Mouse (Mus musculus) midbrain, embryonic 12.5 days (tissue): ENCODE measurements around the gene Sptb. TPM values are rescaled to one million over a fixed set of nuclear protein-coding genes. Genes with fewer than 3 reads are reported as not detected.

Source experiments
- ATAC-seq: fragments of 200-750 bp; cut with Nextera tagmentation; 2 replicates; pipeline ENCODE4 v1.8.0; 2017; ENCODE audit warnings: low read depth, moderate TSS enrichment, moderate library complexity; ENCODE audit not compliant: low FRiP score
- H3K27ac ChIP-seq: fragments of 300-500 bp; sonication (generic); replicated peaks from 2 replicates; pipeline ENCODE4 v1.5.1; 2016; ENCODE audit warnings: mild to moderate bottlenecking
- H3K27me3 ChIP-seq: fragments of 300-500 bp; sonication (generic); 2 replicates; pipeline ENCODE4 v1.6.1; 2016; ENCODE audit warnings: mild to moderate bottlenecking
- H3K36me3 ChIP-seq: fragments of 300-500 bp; sonication (generic); 2 replicates; pipeline ENCODE4 v1.6.1; 2016
- H3K4me1 ChIP-seq: fragments of 300-500 bp; sonication (generic); 2 replicates; pipeline ENCODE4 v1.6.1; 2016
- H3K4me2 ChIP-seq: fragments of 300-500 bp; sonication (generic); replicated peaks from 2 replicates; pipeline ENCODE4 v1.6.1; 2016; ENCODE audit warnings: mild to moderate bottlenecking, moderate library complexity
- H3K4me3 ChIP-seq: fragments of 300-500 bp; sonication (generic); 2 replicates; pipeline ENCODE4 v1.5.1; 2016; ENCODE audit warnings: mild to moderate bottlenecking
- H3K9ac ChIP-seq: fragments of 300-500 bp; sonication (generic); replicated peaks from 2 replicates; pipeline ENCODE4 v1.6.1; 2016; ENCODE audit warnings: mild to moderate bottlenecking, moderate library complexity
- H3K9me3 ChIP-seq: fragments of 300-500 bp; sonication (generic); 2 replicates; pipeline ENCODE4 v1.6.1; 2016; ENCODE audit warnings: mild to moderate bottlenecking
- WGBS: fragments of 180-500 bp; shearing (Covaris S2); methylation state at CpG from one replicate; pipeline ENCODE4 v1.1.7; 2016; 5-methylcytosine and 5-hydroxymethylcytosine counted together
- polyA plus RNA-seq: library from polyadenylated mRNA; unstranded; fragments of >200 nt; fragmentation: Nextera tagmentation; extraction: Ambion mirVana; gene quantifications from 2 replicates; pipeline ENCODE4 v1.2.1, GENCODE M21; 2016

Gene Sptb
- polyA plus RNA-seq, 1 experiment from 2014 or later = 2.4 TPM

DNA sequence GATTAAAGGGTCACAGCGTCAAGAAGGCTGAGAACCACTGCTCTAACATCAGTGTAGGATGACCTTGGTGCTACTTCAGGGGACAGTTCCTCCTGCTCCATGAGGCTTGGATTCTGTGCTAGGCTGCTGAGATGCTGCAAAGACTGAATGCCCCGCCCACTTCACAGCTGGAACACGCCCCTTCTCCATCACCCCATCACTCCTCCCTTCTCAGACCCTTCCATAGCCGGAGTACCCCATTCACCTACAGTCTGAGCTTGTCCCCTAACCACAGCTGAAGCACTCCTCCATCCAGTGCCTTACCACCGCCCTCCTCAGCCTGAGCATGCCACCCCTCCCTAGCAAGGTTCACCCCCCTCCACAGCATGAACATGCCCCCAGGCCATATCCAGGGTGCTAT, 90.5 kb downstream of the Sptb start:
- 54% methylated on average over 5 of the region's 5 CpGs for WGBS
- ATAC-seq = no peak
- Histone ChIP-seq H3K4me3 (no peak overlapping the region), H3K27ac (no peak overlapping the region), H3K9me3 (no peaks in the 10 kb centered on the region), H3K27me3 (no peaks in the 10 kb centered on the region), H3K4me1 (no peaks in the 10 kb centered on the region), H3K9ac (no peak overlapping the region), H3K4me2 (no peak overlapping the region), H3K36me3 (no peaks in the 10 kb centered on the region)

DNA sequence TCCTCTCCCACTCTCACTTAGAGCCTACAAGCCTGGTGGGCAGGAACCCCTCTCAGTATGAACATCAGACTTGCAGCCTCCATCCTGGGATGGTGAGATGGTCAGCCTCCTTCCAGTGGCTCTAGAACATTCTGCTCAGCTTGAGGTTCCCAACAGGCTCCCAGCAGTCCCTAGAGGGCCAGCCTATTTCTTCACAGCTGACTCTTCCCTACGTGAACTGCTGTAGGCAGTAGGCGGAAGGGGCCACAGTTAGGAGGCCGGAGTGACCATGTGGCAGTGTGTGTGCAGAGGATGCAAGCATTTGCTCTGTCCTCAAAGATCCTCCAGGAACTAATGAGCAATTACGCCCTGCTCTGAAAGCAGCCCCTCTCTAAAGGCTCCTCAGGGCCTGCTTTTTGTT, 92.2 kb downstream of the Sptb start:
- Histone ChIP-seq H3K4me1 (no peaks in the 10 kb centered on the region), H3K9me3 (no peaks in the 10 kb centered on the region), H3K9ac (no peak overlapping the region), H3K36me3 (no peaks in the 10 kb centered on the region), H3K4me2 (no peak overlapping the region), H3K4me3 (no peak overlapping the region), H3K27ac (no peak overlapping the region), H3K27me3 (no peaks in the 10 kb centered on the region)
- WGBS = 78% methylated on average over 4 of the region's 4 CpGs
- no peak for ATAC-seq

DNA sequence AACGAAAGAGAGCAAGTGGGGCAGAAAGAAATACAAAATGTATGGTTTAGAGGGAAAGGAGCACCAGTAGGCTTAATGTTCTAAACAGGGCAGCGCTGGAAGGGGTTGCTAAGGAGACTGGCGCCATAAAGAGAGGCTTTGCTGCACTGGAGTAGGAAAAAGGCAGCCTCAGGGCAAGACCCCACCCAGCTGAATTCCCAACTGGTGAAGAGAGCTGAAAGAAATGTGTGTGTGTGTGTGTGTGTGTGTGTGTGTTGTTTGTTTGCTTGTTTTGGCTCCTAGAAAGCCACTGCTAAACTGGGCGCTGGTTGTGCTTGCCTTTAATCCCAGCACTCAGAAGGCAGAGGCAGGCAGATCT, 94.8 kb downstream of the Sptb start:
- no peaks in the 10 kb centered on the region for H3K27me3 ChIP-seq
- H3K27ac ChIP-seq = no peak overlapping the region
- WGBS = 80% methylated on average over 4 of the region's 4 CpGs
- no peaks in the 10 kb centered on the region for H3K9me3 ChIP-seq
- no peak overlapping the region for H3K4me3 ChIP-seq
- no peaks in the 10 kb centered on the region for H3K36me3 ChIP-seq
- no peak overlapping the region for H3K9ac ChIP-seq
- H3K4me1 ChIP-seq = no peaks in the 10 kb centered on the region
- H3K4me2 ChIP-seq = no peak overlapping the region
- no peak for ATAC-seq

DNA sequence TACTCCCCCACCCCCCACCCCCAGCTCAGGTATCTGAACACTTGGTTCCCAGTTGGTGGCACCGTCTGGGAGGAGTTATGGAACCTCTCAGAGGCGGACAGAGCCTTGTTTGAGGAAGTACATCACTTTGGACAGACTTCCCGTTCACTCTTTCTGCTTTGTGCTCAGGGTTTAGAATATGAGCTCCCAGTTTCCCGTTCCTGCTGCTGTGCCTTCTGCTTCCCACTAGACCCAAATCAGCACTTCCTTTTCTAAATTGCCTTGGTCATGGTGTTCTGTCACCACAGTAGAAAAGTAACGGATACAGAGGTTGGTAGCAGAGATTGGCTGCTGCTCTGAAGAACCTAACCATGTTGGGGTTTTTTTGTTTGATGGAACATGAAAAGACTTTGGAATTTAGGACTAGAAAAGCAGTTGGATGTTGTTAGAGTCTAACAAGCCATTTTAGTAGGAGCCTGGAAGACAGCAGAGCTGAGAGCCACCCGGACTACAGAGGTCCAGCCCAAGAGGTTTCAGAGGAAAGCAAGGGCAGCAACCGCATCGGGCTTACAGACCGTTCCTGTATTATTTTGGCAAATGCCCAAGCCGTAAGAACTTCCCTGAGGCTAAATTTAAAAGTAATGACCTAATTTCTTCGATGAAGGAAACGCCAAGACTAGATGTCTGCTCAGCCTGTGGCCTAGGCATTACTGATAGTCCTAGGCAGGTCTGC, 95.3 kb downstream of the Sptb start:
- Histone ChIP-seq H3K4me3 (no peak overlapping the region), H3K27ac (no peak overlapping the region), H3K4me2 (no peak overlapping the region), H3K9ac (no peak overlapping the region), H3K27me3 (no peaks in the 10 kb centered on the region), H3K4me1 (no peaks in the 10 kb centered on the region), H3K9me3 (no peaks in the 10 kb centered on the region), H3K36me3 (no peaks in the 10 kb centered on the region)
- no peak for ATAC-seq
- 79% methylated on average over 12 of the region's 12 CpGs for WGBS

DNA sequence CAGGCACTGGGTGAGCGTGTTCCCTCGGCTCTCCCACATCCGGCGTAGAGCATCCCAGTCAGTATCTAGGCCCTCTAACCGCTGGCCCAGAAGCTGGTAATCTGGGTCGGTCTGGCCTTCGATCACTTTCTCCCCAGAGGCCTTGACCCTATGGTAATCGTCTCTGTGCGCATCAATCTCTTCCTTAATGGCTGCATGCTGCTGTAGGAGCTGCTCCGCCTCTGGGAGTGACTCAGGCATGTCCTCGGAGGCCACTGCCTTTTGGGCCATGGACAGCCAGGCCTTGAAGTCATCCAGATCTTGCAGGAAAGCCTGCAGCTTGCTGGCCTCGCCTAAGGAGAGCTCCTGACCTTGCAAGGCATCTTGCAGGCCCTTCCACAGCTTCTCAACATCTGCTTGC, 97.7 kb downstream of the Sptb start:
- no peak for ATAC-seq
- H3K27me3 ChIP-seq = no peaks in the 10 kb centered on the region
- no peak overlapping the region for H3K4me2 ChIP-seq
- WGBS = 83% methylated on average over 12 of the region's 12 CpGs
- H3K4me3 ChIP-seq = no peak overlapping the region
- H3K9ac ChIP-seq = no peak overlapping the region
- H3K9me3 ChIP-seq = no peaks in the 10 kb centered on the region
- H3K36me3 ChIP-seq = no peaks in the 10 kb centered on the region
- H3K4me1 ChIP-seq = no peaks in the 10 kb centered on the region
- no peak overlapping the region for H3K27ac ChIP-seq

DNA sequence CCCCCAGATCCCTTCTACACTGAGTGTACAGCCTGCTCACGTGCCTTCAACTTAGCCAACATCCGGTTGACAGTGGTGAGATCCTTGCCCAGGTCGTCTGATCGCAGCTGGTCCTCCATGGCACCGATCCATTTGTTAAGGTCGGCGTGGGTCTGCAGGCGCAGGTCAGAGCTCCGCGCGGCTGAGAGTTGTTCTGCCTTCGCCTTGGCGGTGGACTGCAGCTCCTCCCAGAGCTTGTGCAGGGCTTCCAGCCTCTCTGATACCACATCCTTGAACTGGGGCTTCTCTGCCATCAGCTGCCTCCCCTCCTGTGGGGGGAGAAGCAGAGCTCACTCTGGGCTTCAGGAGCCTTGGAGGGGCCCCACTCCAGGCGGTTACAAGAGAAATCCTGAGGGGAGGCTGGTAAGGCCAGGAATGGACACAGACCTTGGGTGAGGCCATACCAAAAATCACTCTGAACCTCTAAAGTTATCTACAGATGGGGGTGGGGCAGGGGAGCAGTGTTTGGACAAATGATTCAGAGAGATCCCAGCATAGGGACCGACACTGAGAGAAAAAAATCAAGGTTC, 101.3 kb downstream of the Sptb start:
- no peak for ATAC-seq
- no peaks in the 10 kb centered on the region for H3K9me3 ChIP-seq
- no peaks in the 10 kb centered on the region for H3K36me3 ChIP-seq
- H3K9ac ChIP-seq = no peak overlapping the region
- no peaks in the 10 kb centered on the region for H3K27me3 ChIP-seq
- no peak overlapping the region for H3K4me3 ChIP-seq
- 83% methylated on average over 15 of the region's 15 CpGs for WGBS
- H3K27ac ChIP-seq = no peak overlapping the region
- no peaks in the 10 kb centered on the region for H3K4me1 ChIP-seq
- no peak overlapping the region for H3K4me2 ChIP-seq

DNA sequence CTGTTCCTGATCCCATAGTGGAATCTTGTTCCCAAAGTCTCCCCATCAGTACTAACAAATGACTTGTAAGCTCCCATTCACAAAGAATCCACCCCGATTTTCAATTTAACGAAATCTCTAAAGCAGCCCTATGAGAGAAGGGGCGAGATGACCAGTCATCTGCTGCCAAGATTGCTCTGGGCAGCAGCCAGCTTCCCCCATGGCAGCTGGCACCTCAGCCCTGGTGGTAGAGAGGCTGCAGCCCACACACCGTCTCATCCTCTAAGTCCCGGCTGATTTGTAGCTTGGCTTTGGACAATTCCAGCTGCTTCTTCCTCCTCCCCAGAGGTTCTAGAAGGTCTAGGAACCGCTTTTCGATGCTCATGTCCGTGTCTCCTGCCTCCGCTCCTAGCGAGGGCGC, 102.1 kb downstream of the Sptb start:
- no peaks in the 10 kb centered on the region for H3K36me3 ChIP-seq
- H3K4me1 ChIP-seq = no peaks in the 10 kb centered on the region
- 92% methylated on average over 11 of the region's 11 CpGs for WGBS
- no peak overlapping the region for H3K27ac ChIP-seq
- H3K4me2 ChIP-seq = no peak overlapping the region
- ATAC-seq = no peak
- H3K4me3 ChIP-seq = no peak overlapping the region
- no peaks in the 10 kb centered on the region for H3K27me3 ChIP-seq
- H3K9me3 ChIP-seq = no peaks in the 10 kb centered on the region
- H3K9ac ChIP-seq = no peak overlapping the region

DNA sequence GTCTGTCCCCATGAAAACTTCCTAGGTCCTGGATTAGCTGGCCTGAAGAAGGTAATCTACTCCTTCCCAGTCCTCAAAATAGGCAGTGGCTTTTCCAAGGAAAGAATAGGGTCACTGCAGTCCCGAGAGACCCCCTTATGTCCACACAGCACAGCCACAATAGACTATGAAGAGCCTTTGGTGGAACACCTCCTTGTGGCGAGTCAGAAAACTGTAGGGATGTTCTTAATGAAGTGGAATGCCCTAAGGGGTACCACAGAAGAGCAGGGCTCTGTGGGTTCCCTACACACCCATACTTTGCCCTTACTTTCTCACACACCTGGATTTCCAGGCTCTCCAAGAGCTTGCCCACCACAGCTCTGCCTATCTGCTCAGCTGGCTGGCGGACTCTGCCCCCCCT, 104.5 kb downstream of the Sptb start:
- Histone ChIP-seq H3K4me3 (no peak overlapping the region), H3K4me1 (no peaks in the 10 kb centered on the region), H3K27ac (no peak overlapping the region), H3K4me2 (no peak overlapping the region), H3K36me3 (no peaks in the 10 kb centered on the region), H3K27me3 (no peaks in the 10 kb centered on the region), H3K9me3 (no peaks in the 10 kb centered on the region), H3K9ac (no peak overlapping the region)
- 67% methylated on average over 3 of the region's 3 CpGs for WGBS
- no peak for ATAC-seq

DNA sequence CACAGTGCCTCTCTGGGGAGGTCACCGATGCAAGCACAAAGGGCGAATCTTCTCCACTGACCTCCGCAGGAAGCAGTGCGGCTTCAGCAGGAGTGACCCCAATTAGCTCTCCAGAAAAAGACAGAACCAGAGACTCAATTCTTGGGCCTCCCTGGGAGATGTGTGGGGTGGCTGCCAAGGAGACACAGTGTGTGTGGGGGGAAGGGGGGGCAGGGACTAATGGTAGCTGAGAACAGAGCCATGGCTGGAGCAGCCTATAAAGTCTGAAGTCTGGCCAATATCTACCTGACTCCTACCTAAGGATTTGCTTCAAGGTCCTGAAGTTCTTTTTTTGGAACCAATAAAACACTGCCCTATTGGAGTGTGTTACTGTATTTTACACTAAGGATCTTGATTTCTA, 105.8 kb downstream of the Sptb start:
- no peak for ATAC-seq
- H3K9ac ChIP-seq = no peak overlapping the region
- H3K4me2 ChIP-seq = no peak overlapping the region
- no peaks in the 10 kb centered on the region for H3K9me3 ChIP-seq
- no peaks in the 10 kb centered on the region for H3K4me1 ChIP-seq
- H3K4me3 ChIP-seq = no peak overlapping the region
- H3K27ac ChIP-seq = no peak overlapping the region
- H3K27me3 ChIP-seq = no peaks in the 10 kb centered on the region
- no peaks in the 10 kb centered on the region for H3K36me3 ChIP-seq
- 61% methylated on average over 4 of the region's 4 CpGs for WGBS

DNA sequence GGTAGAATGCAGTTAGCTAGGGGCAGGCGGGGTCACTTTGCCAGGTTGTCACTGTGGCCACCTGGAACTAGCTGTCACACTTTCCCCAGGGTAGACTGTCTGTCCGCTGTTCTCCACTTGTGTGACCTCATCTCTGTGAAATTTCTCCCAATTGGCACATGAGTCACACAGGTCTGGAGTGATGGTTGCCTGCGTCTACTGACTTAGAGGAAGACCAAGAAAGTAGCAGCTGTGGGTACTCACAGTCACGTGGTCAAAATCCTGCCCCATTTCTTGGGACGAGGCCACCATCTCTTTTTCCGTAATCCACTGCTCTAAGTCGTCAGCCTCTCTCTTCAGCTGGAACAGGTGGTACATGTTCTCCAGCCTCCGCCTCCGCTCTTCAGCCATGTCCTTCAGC, 106.6 kb downstream of the Sptb start:
- H3K36me3 ChIP-seq = no peaks in the 10 kb centered on the region
- no peaks in the 10 kb centered on the region for H3K4me1 ChIP-seq
- H3K4me2 ChIP-seq = no peak overlapping the region

DNA sequence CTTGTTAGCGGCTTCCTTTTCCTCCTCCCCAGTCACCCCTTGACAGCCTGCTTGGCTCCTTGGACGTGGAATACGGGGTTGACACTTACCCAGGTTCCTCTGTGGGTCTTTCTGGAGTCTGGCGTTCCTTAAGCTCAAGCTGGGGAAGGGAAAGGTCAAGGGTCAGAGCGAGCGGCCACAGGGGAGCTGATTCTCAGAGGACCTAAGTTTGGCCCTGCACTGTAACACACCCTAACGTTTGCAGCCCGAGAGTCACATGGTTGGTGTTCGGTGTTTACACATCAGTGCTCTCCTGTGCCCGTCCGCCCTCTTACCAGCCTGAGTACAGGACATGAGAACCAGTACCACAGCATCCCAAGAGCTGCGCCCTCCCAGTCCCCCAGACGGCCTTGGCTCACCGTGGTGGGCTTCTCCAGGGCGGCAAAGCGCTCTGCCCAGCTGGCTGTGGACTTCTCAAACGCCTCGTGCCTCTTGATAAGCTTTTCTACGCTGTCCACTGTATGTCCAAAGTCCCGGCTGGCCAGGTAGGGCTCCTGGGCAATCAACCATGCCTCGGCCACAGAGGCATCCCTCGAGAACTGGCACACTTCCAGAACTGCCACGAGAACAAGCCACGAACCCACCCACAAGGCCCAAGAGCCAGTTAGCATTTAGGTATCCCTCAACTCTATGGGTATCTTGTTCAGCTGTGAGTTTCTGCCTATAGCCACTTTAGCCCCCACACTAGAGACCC, 112.0 kb downstream of the Sptb start:
- no peaks in the 10 kb centered on the region for H3K36me3 ChIP-seq
- no peaks in the 10 kb centered on the region for H3K9me3 ChIP-seq
- H3K27me3 ChIP-seq = peaks cover 13% of the 10 kb centered on the region; the same call in 1 of the 2 replicates
- no peak for ATAC-seq
- WGBS = 73% methylated on average over 24 of the region's 24 CpGs
- H3K4me3 ChIP-seq = no peak overlapping the region
- H3K9ac ChIP-seq = no peak overlapping the region
- peaks cover 10% of the 10 kb centered on the region for H3K4me1 ChIP-seq
- no peak overlapping the region for H3K27ac ChIP-seq
- no peak overlapping the region for H3K4me2 ChIP-seq

More for the DNA sequence above, 106.6 kb downstream of the Sptb start:
- Histone ChIP-seq H3K27me3 (no peaks in the 10 kb centered on the region), H3K9me3 (no peaks in the 10 kb centered on the region), H3K27ac (no peak overlapping the region), H3K9ac (no peak overlapping the region), H3K4me3 (no peak overlapping the region)
- no peak for ATAC-seq
- 94% methylated on average over 9 of the region's 9 CpGs for WGBS

DNA sequence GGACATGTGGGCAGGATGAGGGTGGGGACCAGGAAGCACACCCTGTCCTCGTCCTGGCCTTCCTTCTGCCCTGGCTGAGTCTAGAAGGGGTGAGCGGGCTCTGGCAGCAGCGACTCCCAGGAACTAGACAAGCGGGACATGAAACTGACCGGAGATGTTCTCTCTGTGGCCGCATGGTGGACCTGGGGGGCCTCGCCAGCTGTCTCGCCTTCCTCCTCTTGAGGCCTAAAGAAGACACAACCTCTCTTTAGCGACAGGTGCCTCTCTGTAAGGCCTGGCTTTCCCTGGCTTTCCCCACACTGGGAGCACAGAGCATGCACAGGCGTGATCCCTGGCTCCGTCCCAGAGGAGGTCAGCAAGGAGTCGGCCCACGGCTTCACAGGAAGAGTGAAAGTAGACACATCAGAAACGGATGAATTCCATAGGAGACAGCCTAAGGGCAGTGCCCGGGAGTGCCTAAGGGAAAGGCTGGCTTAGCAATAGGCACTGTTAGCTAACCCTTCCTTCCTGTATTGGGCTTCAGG, 112.7 kb downstream of the Sptb start:
- Histone ChIP-seq H3K27me3 (peaks cover 15% of the 10 kb centered on the region; the same call in 1 of the 2 replicates), H3K4me1 (peaks cover 10% of the 10 kb centered on the region), H3K9ac (no peak overlapping the region), H3K36me3 (no peaks in the 10 kb centered on the region), H3K27ac (no peak overlapping the region), H3K4me2 (no peak overlapping the region), H3K4me3 (no peak overlapping the region), H3K9me3 (no peaks in the 10 kb centered on the region)
- 78% methylated on average over 15 of the region's 15 CpGs for WGBS
- no peak for ATAC-seq
